Mouse (Mus musculus) G1E (cell line): ENCODE measurements around the gene Reck. TPM values are rescaled to one million over a fixed set of nuclear protein-coding genes. Genes with fewer than 3 reads are reported as not detected.

Experiments
- ATAC-seq: 2 replicates; pipeline ENCODE4 v1.8.0; 2016; ENCODE audit warnings: mild to moderate bottlenecking; ENCODE audit not compliant: insufficient number of reproducible peaks, poor library complexity, low FRiP score, severe bottlenecking; ENCODE audit errors: extremely low read depth
- DNase-seq: peaks from one replicate; pipeline ENCODE4 v3.0.0; 2012; ENCODE audit warnings: low spot score
- H3K27me3 ChIP-seq: 2 replicates; pipeline ENCODE4 v1.6.1; 2012; ENCODE audit warnings: mild to moderate bottlenecking, low read length, inconsistent platforms; ENCODE audit not compliant: insufficient read depth
- H3K36me3 ChIP-seq: replicated peaks from 2 replicates; pipeline ENCODE3; 2012; ENCODE audit warnings: mild to moderate bottlenecking, inconsistent platforms
- H3K4me1 ChIP-seq: 2 replicates; pipeline ENCODE4 v1.6.1; 2012; ENCODE audit warnings: low read depth, low read length, inconsistent platforms, mixed read lengths; ENCODE audit not compliant: insufficient read depth
- H3K4me3 ChIP-seq: 2 replicates; pipeline ENCODE4 v1.5.1; 2012; ENCODE audit warnings: low read depth, mild to moderate bottlenecking, inconsistent platforms, low read length, moderate library complexity, mixed read lengths
- H3K9me3 ChIP-seq: replicated peaks from 2 replicates; pipeline ENCODE4 v1.6.1; 2012; ENCODE audit warnings: inconsistent platforms
- CTCF ChIP-seq: IDR thresholded peaks from 2 replicates; pipeline ENCODE4 v1.5.1; 2012; ENCODE audit warnings: low read depth, low read length, inconsistent platforms, mixed read lengths
- GATA1 ChIP-seq: IDR thresholded peaks from 2 replicates; pipeline ENCODE4 v1.6.1; 2012; ENCODE audit warnings: borderline replicate concordance, low read length, inconsistent platforms, mixed read lengths
- GATA2 ChIP-seq: IDR thresholded peaks from 2 replicates; pipeline ENCODE4 v1.6.1; 2012; ENCODE audit warnings: low read depth, low read length, inconsistent platforms, borderline replicate concordance
- POLR2AphosphoS5 ChIP-seq: IDR thresholded peaks from 2 replicates; pipeline ENCODE4 v1.6.1; 2012; ENCODE audit warnings: low read depth, low read length, inconsistent platforms; ENCODE audit not compliant: insufficient replicate concordance
- TAL1 ChIP-seq: conservative IDR thresholded peaks from 2 replicates; pipeline ENCODE4 v1.6.1; 2012; ENCODE audit warnings: low read depth, low read length, inconsistent platforms, mixed read lengths
- polyA plus RNA-seq: library from polyadenylated mRNA; stranded (reverse); fragments of >175 nt; gene quantifications from 2 replicates; pipeline ENCODE4 v1.2.3, GENCODE M21; 2012
- total RNA-seq, 2 experiments: library from RNA; stranded (forward) in 1 of 2; stranded (reverse) in 1 of 2; fragments of 200-1000 nt in 1 of 2; fragments of >200 nt in 1 of 2; fragmentation: Nextera tagmentation in 1 of 2; gene quantifications; 2 replicates each; pipeline ENCODE4 v1.2.3; 2014 to 2017

The Reck gene
- total and polyA plus RNA-seq, 3 experiments: 0.02 to 0.71 TPM; not detected in 1

DNA sequence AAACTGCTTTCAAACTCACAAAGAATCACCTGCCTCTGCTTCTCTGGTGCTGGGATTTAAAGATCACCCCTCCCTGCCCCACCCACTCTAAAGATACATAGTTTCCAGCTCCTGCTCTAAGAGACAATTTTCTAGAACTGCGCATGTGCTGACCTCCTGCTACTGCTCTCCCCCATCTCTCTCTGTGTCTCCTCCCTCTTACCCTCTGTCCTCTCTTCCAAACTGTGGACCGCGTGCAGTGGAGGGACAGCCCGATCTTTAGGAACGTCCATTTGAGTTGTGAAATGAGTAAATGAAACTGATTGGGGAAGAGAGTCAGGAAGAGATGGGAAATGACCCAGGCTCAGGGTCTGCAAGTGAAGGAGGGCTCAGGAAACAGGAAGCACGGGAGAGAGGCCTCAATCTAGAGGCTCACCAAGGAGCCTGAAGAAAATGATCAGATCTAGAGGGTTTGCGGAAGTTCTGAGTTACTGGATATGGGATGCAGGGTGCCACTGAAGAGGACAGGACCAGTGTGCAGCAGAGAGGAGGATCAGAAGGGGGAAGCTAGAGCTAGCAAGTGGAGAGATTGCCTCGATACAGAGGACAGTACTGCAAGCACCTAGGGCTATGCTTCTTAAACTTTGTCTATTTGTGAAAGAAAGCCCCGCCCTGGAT lies 84.3 kb downstream of the Reck start:
- no peak for TF ChIP-seq GATA2
- TF ChIP-seq GATA1: no peak
- TF ChIP-seq CTCF: no peak
- no peak for TF ChIP-seq POLR2AphosphoS5
- no peak for TF ChIP-seq TAL1
- ATAC-seq (peak; percentile 23), DNase-seq (peak; percentile 45)
- peak overlapping the region; percentile 95; the same call in 1 of the 2 replicates for H3K4me3 ChIP-seq
- H3K4me1 ChIP-seq: peaks cover 82% of the 10 kb centered on the region
- peaks cover 25% of the 10 kb centered on the region for H3K36me3 ChIP-seq
- H3K27me3 ChIP-seq: peaks cover 6% of the 10 kb centered on the region
- H3K9me3 ChIP-seq: no peaks in the 10 kb centered on the region

DNA sequence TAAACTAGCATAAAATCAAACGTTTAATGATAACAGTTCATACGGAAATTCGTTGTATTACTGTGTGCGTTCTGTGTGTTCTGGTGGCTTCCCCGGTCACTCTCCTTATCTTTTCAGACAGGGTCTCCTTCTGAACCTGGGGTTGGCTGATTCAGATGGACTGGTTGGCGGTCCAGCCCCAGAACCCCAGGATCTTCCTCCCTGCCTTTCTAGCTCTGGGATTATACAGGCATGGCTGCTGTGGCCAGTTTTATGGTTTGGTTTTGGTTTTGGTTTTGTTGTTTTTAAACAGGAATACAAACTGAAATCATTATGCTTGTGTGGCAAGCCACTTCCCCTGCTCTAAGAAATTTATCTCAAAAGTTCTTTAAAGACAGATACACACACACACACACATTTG lies 84.9 kb downstream of the Reck start:
- Histone ChIP-seq H3K27me3 (peaks cover 6% of the 10 kb centered on the region), H3K9me3 (no peaks in the 10 kb centered on the region), H3K36me3 (peaks cover 29% of the 10 kb centered on the region), H3K4me1 (peaks cover 88% of the 10 kb centered on the region), H3K4me3 (peak overlapping the region; percentile 95; the same call in 1 of the 2 replicates)
- peak; percentile 49 for DNase-seq
- TF ChIP-seq GATA1: no peak
- TF ChIP-seq GATA2: no peak
- TF ChIP-seq TAL1: peak; percentile 72
- TF ChIP-seq POLR2AphosphoS5: no peak
- TF ChIP-seq CTCF: no peak
- ATAC-seq: peak; percentile 37

- peaks cover 96% of the 10 kb centered on the region for H3K4me1 ChIP-seq
- H3K9me3 ChIP-seq: no peaks in the 10 kb centered on the region
- DNase-seq (peak; percentile 83), ATAC-seq (peak; percentile 58)
- peak overlapping the region; percentile 63; the same call in 1 of the 2 replicates for H3K4me3 ChIP-seq
- TF ChIP-seq POLR2AphosphoS5 (no peak), TAL1 (peak; percentile 46; the same call in 1 of the 2 replicates)
- no peaks in the 10 kb centered on the region for H3K27me3 ChIP-seq
- peaks cover 64% of the 10 kb centered on the region for H3K36me3 ChIP-seq
Measured at GRCm38 (mm10) chr4:43964326-43964833, 89.0 kb downstream of the Reck start.

GRCm38 (mm10) chr4:43964951-43965684 lies 89.8 kb downstream of the Reck start:
- peaks cover 71% of the 10 kb centered on the region for H3K36me3 ChIP-seq
- peaks cover 96% of the 10 kb centered on the region for H3K4me1 ChIP-seq
- no peaks in the 10 kb centered on the region for H3K9me3 ChIP-seq
- no peak for DNase-seq
- H3K4me3 ChIP-seq: peak overlapping the region; percentile 56; the same call in 1 of the 2 replicates
- H3K27me3 ChIP-seq: no peaks in the 10 kb centered on the region
- ATAC-seq: no peak
- TF ChIP-seq POLR2AphosphoS5 (no peak), GATA2 (no peak), TAL1 (no peak), CTCF (no peak), GATA1 (no peak)

- ATAC-seq (no peak), DNase-seq (peak; percentile 55)
- Histone ChIP-seq H3K9me3 (no peaks in the 10 kb centered on the region), H3K27me3 (no peaks in the 10 kb centered on the region), H3K36me3 (peaks cover 78% of the 10 kb centered on the region), H3K4me1 (peaks cover 96% of the 10 kb centered on the region), H3K4me3 (peak overlapping the region; percentile 49; the same call in 1 of the 2 replicates)
- TF ChIP-seq POLR2AphosphoS5 (no peak), GATA1 (no peak), CTCF (no peak), TAL1 (no peak), GATA2 (no peak)
Measured at GRCm38 (mm10) chr4:43965856-43966535, 90.7 kb downstream of the Reck start.

GRCm38 (mm10) chr4:43968650-43969049 lies 93.3 kb downstream of the Reck start:
- Histone ChIP-seq H3K9me3 (no peaks in the 10 kb centered on the region), H3K4me1 (peaks cover 94% of the 10 kb centered on the region), H3K27me3 (no peaks in the 10 kb centered on the region), H3K36me3 (peaks cover 74% of the 10 kb centered on the region), H3K4me3 (peak overlapping the region; percentile 35; the same call in 1 of the 2 replicates)
- DNase-seq (peak; percentile 38), ATAC-seq (no peak)
- TF ChIP-seq TAL1 (no peak), CTCF (no peak), GATA2 (no peak), GATA1 (no peak), POLR2AphosphoS5 (no peak)
